Mouse (Mus musculus) embryonic fibroblast, embryonic 13.5 days (primary cell): Measurements from ENCODE around the gene Phactr3.

Source experiments
- CTCF ChIP-seq: IDR thresholded peaks from 2 replicates; pipeline ENCODE4 v1.5.1; 2011; ENCODE audit warnings: mild to moderate bottlenecking, control low read depth, low read length, moderate library complexity, borderline replicate concordance; ENCODE audit not compliant: insufficient read depth
- POLR2A ChIP-seq: IDR thresholded peaks from 2 replicates; pipeline ENCODE4 v1.6.1; 2011; ENCODE audit warnings: low read depth, mild to moderate bottlenecking, control low read depth, low read length, moderate library complexity

- TF ChIP-seq POLR2A (no peak), CTCF (no peak)
Measured at GRCm38 (mm10) chr2:178218461-178218860, 99.7 kb downstream of the Phactr3 start.
